Mouse (Mus musculus) embryonic fibroblast, embryonic 13.5 days (primary cell): Measurements from ENCODE around the gene Mid1.

Source experiments
- CTCF ChIP-seq: IDR thresholded peaks from 2 replicates; pipeline ENCODE4 v1.5.1; 2011; ENCODE audit warnings: mild to moderate bottlenecking, control low read depth, low read length, moderate library complexity, borderline replicate concordance; ENCODE audit not compliant: insufficient read depth
- POLR2A ChIP-seq: IDR thresholded peaks from 2 replicates; pipeline ENCODE4 v1.6.1; 2011; ENCODE audit warnings: low read depth, mild to moderate bottlenecking, control low read depth, low read length, moderate library complexity

GRCm38 (mm10) chrX:169969337-169969736, 284.3 kb downstream of the Mid1 start:
- no peak for TF ChIP-seq CTCF
- TF ChIP-seq POLR2A = no peak
